Mouse (Mus musculus) heart, embryonic 14.5 days (tissue): ENCODE measurements around the gene Scap. TPM values are rescaled to one million over a fixed set of nuclear protein-coding genes. Genes with fewer than 3 reads are reported as not detected.
"Not testable (repeated sequence)": the region's sequence is repeated elsewhere in the genome, so short reads cannot be mapped to it uniquely, and the experiment has no call there.

Experiments
- ATAC-seq: fragments of 200-750 bp; cut with Nextera tagmentation; 2 replicates; pipeline ENCODE4 v1.8.0; 2017; ENCODE audit warnings: low read depth, moderate TSS enrichment; ENCODE audit not compliant: insufficient number of reproducible peaks, insufficient read depth, low FRiP score
- H3K27ac ChIP-seq, 2 experiments: fragments of 200-500 bp in 1 of 2; fragments of 300-500 bp in 1 of 2; sonication (generic) in 1 of 2; replicated peaks in 1 of 2; 2 replicates each; pipeline ENCODE4 v1.5.1; 2012 to 2014; ENCODE audit warnings: low read depth in 2 of 2, low read length in 2 of 2, control low read depth in 1 of 2, mild to moderate bottlenecking in 1 of 2, mixed read lengths in 1 of 2; ENCODE audit not compliant: control insufficient read depth in 1 of 2, insufficient read depth in 1 of 2
- H3K27me3 ChIP-seq: fragments of 300-500 bp; sonication (generic); 2 replicates; pipeline ENCODE4 v1.6.1; 2014; ENCODE audit warnings: mild to moderate bottlenecking, low read length, control low read depth; ENCODE audit not compliant: control insufficient read depth, insufficient read depth
- H3K36me3 ChIP-seq: fragments of 300-500 bp; sonication (generic); 2 replicates; pipeline ENCODE4 v1.6.1; 2014; ENCODE audit warnings: mild to moderate bottlenecking, control low read depth, low read length, mixed read lengths; ENCODE audit not compliant: control insufficient read depth, insufficient read depth
- H3K4me1 ChIP-seq, 2 experiments: fragments of 200-500 bp in 1 of 2; fragments of 300-500 bp in 1 of 2; sonication (generic) in 1 of 2; 2 replicates each; pipeline ENCODE4 v1.6.1; 2012 to 2014; ENCODE audit warnings: low read length in 2 of 2, control low read depth in 1 of 2, mixed read lengths in 1 of 2; ENCODE audit not compliant: control insufficient read depth in 2 of 2, insufficient read depth in 2 of 2
- H3K4me2 ChIP-seq: fragments of 300-500 bp; sonication (generic); 2 replicates; pipeline ENCODE4 v1.6.1; 2014; ENCODE audit warnings: mild to moderate bottlenecking, low read length
- H3K4me3 ChIP-seq, 2 experiments: fragments of 200-500 bp in 1 of 2; fragments of 300-500 bp in 1 of 2; sonication (generic) in 1 of 2; 2 replicates each; pipeline ENCODE4 v1.5.1; 2012 to 2014; ENCODE audit warnings: low read length in 2 of 2, mild to moderate bottlenecking in 2 of 2, control low read depth in 1 of 2, low read depth in 1 of 2, moderate library complexity in 1 of 2; ENCODE audit not compliant: control insufficient read depth in 1 of 2, insufficient read depth in 1 of 2
- H3K9ac ChIP-seq: fragments of 300-500 bp; sonication (generic); 2 replicates; pipeline ENCODE4 v1.6.1; 2014; ENCODE audit warnings: mild to moderate bottlenecking, low read length
- H3K9me3 ChIP-seq: fragments of 300-500 bp; sonication (generic); 2 replicates; pipeline ENCODE4 v1.6.1; 2016; ENCODE audit warnings: low read length, control low read depth; ENCODE audit not compliant: control insufficient read depth
- WGBS: fragments of 180-500 bp; shearing (Covaris S2); extraction: QIAGEN DNeasy Blood & Tissue Kit; methylation state at CpG from one replicate; pipeline ENCODE4 v1.1.7; 2014; 5-methylcytosine and 5-hydroxymethylcytosine counted together
- polyA plus RNA-seq: library from polyadenylated mRNA; unstranded; fragments of >200 nt; fragmentation: Nextera tagmentation; extraction: Ambion mirVana; gene quantifications from 2 replicates; pipeline ENCODE4 v1.2.1, GENCODE M21; 2014

Gene Scap
- polyA plus RNA-seq, 1 experiment from 2014 or later = 16.1 TPM

DNA sequence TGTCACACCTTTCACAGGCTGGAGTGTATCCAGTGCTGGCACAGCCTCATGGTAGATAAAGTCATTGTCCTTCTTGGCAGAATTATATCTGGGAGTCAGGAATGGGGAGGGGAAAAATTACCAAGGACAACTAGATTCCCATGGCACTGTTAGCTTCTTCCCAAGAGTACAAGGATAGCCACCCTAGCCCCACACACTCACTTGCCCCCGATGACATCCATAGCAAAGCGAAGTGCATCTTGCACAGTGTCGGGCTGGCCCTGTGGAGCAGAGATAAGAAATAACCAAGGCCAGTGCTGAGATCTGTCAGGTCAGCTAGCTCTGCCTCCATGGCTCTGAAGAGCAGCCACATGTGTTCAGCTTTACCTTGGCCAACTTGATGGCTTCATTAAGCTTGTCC is 57.8 kb downstream of the Scap start:
- 80% methylated on average over 3 of the region's 3 CpGs for WGBS
- ATAC-seq = no peak
- H3K9me3 ChIP-seq = no peaks in the 10 kb centered on the region

DNA sequence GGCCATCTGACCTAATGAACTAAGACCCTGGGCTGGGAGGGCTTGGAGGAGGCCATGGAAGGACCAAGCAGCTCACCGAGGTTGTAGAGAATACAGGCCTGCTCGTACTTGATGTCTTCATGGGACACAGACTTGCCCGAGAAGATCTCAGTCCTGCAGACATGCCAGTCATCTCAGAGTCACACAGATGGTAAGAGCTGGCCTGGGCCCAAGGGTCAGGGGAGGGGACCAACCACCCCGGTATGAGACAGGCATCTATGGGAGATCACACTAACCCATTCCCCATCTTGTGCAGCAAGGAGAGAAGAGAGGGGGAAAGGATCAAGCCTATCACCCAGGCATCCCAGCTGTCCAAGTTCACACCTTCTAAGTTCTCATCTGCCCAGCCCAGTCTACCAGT is 60.2 kb downstream of the Scap start:
- H3K9me3 ChIP-seq = no peaks in the 10 kb centered on the region
- no peak overlapping the region for H3K9ac ChIP-seq
- no peak overlapping the region for H3K27ac ChIP-seq
- no peak overlapping the region for H3K4me2 ChIP-seq
- H3K27me3 ChIP-seq = no peaks in the 10 kb centered on the region
- H3K4me3 ChIP-seq = no peak overlapping the region
- H3K4me1 ChIP-seq = no peaks in the 10 kb centered on the region
- peaks cover 91% of the 10 kb centered on the region for H3K36me3 ChIP-seq
- WGBS = 90% methylated on average over 4 of the region's 4 CpGs
- no peak for ATAC-seq

More for the DNA sequence above, 57.8 kb downstream of the Scap start:
- H3K4me1 ChIP-seq = no peaks in the 10 kb centered on the region
- no peak overlapping the region for H3K4me3 ChIP-seq
- no peak overlapping the region for H3K27ac ChIP-seq
- H3K36me3 ChIP-seq = peaks cover 94% of the 10 kb centered on the region
- no peak overlapping the region for H3K4me2 ChIP-seq
- no peaks in the 10 kb centered on the region for H3K27me3 ChIP-seq
- no peak overlapping the region for H3K9ac ChIP-seq

DNA sequence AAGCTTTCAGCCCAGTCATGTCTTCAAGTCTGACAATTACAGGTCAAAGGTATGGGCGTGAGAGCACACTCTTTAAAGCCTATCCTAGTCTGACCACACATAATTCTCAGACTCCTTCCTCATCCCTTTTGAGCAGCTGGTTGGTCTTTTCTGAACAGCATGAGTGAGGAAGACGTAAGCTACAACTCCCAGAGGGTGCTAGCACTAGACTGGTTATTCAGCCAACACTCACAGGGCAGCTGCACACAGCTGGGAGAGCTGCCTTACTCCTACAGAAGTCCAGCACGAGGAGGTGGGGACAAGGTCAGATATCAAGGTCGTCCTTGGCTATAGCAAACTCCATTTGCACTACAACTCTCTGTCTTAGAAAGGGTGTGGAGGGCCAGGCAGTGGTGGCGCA is 67.6 kb downstream of the Scap start:
- H3K4me2 ChIP-seq = no peak overlapping the region
- H3K9me3 ChIP-seq = no peaks in the 10 kb centered on the region
- H3K36me3 ChIP-seq = peaks cover 26% of the 10 kb centered on the region
- 64% methylated on average over 5 of the region's 5 CpGs for WGBS
- H3K27ac ChIP-seq = no peak overlapping the region
- no peak; the same call in 1 of the 2 replicates for ATAC-seq
- no peaks in the 10 kb centered on the region for H3K27me3 ChIP-seq
- H3K4me3 ChIP-seq = no peak overlapping the region
- H3K4me1 ChIP-seq = peaks cover 0 to 6% of the 10 kb centered on the region in 2 experiments; a peak in 2 of 4 replicates
- H3K9ac ChIP-seq = no peak overlapping the region

DNA sequence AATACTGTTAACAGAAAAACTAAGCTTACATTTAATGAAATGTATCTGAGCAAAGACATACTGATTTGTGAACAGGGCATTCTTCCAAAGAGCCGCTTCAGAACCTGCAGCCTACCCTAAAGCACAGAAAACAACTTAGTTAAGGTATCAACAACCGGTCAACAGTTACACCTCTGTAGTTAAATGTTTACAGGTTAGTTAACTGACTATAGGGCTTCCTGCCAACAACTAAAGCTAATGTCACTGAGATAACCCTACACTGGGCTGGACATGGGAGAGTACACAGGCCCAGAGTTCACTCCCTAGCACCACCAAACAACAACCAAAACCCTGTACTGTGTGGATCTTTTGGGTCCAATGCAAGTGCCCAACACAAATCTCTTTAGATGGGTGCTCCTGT is 69.6 kb downstream of the Scap start:
- 96% methylated on average over 2 of the region's 2 CpGs for WGBS
- H3K4me1 ChIP-seq = peaks cover 5 to 15% of the 10 kb centered on the region in 2 experiments
- no peak overlapping the region for H3K9ac ChIP-seq
- H3K27me3 ChIP-seq = no peaks in the 10 kb centered on the region
- no peak for ATAC-seq
- H3K4me3 ChIP-seq = no peak overlapping the region
- peaks cover 8% of the 10 kb centered on the region for H3K36me3 ChIP-seq
- no peak overlapping the region for H3K27ac ChIP-seq
- no peaks in the 10 kb centered on the region for H3K9me3 ChIP-seq
- no peak overlapping the region for H3K4me2 ChIP-seq

DNA sequence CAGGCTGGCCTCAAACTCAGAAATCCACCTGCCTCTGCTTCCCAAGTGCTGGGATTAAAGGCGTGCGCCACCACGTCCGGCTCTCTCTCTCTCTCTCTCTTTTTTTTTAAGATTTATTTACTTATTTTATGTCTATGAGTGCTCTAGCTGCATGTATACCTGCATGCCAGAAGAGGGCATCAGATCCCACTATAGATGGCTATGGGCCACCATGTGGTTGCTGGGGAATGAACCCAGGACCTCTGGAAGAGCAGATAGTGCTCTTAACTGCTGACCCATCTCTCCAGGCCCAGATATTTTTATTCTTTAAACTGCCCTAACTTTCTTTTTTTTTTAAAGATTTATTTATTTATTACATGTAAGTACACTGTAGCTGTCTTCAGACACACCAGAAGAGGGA is 70.2 kb downstream of the Scap start:
- WGBS = 93% methylated on average over 4 of the region's 4 CpGs
- H3K4me2 ChIP-seq = not testable (repeated sequence)

DNA sequence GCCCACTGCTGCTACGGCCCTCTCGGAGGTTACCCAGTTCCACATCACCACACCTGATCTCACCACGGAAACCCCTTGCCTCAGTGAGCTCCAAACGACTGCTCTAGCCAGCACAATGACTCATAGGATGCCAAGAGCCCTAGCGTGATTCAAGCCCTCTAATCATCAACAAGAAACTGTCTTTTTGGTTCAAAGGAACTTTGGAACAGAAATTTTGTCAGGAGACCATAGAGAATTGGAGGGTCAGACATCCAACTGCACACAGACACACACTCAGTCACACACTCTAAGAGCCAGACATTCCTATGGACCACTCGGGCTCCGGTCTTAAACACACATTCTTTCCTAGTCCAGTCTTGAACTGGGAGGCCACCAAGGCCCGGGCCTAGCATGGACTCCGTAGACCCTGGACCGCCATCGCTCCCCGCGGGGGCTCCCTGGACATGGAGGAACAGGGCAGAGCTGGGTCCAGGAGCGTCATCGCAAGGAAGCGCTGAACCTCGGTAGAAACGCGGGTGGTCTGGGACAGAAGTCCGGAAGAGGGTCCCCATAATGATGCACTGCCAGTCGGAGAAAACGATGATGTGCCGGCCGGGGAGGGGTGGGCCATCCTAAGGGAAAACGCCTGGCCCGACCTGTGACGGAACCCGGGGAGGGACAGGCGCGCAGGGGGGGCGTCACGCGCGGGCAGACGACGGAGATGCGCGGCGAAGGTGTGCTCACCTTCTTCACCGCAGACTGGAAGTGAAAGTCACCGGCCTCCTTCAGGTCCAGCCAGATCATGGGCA is 74.4 kb downstream of the Scap start:
- Histone ChIP-seq H3K27me3 (no peaks in the 10 kb centered on the region), H3K27ac (peak overlapping the region; percentile 40 to 71), H3K36me3 (peaks cover 4% of the 10 kb centered on the region; the same call in 1 of the 2 replicates), H3K9ac (peak overlapping the region; percentile 89), H3K4me1 (peaks cover 7 to 12% of the 10 kb centered on the region in 2 experiments), H3K9me3 (no peaks in the 10 kb centered on the region), H3K4me3 (peak overlapping the region; percentile 82 to 85), H3K4me2 (peak overlapping the region; percentile 71)
- ATAC-seq = peak; percentile 37
- whole genome bisulfite sequencing = 1% methylated on average over 39 of the region's 41 CpGs

More for the DNA sequence above, 70.2 kb downstream of the Scap start:
- H3K4me3 ChIP-seq, H3K9me3 ChIP-seq, ATAC-seq, H3K27ac ChIP-seq, H3K36me3 ChIP-seq, H3K27me3 ChIP-seq, H3K9ac ChIP-seq: not testable (repeated sequence)
- H3K4me1 ChIP-seq = peaks cover 5 to 15% of the 10 kb centered on the region in 2 experiments

DNA sequence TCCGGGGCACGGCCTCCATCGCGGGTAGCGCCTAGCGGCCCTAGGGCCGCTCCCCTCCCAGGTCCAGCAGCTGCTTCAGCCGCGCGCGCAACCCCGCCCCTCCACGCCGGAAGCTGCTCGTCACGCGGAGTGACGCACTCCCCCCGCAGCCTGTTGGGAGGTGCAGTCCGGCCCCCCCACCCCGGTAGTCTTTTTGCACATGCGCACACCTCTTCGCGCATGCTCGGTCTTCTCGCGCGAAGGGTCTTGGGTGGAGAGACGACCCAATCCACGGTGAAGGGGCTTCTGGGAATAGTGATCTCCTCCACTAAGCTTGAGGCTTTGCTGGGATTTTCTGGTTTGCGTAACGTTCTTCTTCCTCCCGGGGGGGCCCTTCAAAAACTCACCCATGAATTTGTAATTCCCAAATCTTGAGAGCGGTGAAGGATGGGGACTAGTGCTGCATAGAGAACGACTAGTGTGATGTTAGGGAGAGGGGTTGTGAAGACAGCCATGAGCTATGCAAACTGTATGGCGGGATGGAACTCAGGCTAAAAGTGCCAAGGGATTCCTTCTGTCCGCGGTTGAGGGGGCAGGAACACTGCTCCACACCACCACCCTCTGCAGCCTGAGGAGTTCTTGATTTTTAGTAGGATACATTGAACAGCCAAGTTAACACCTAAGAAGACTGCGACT is 75.1 kb downstream of the Scap start, which contains the start of gene Ptpn23:
Gene Ptpn23, minus strand, starts transcription at position 115 of the 675 bp plus-strand sequence.
- peaks cover 4% of the 10 kb centered on the region; the same call in 1 of the 2 replicates for H3K36me3 ChIP-seq
- H3K27me3 ChIP-seq = no peaks in the 10 kb centered on the region
- no peaks in the 10 kb centered on the region for H3K9me3 ChIP-seq
- ATAC-seq = peak; percentile 95
- peak within 1 kb of the TSS; percentile 84 to 93 for H3K27ac ChIP-seq
- H3K4me2 ChIP-seq = peak within 1 kb of the TSS; percentile 71
- peaks cover 7 to 12% of the 10 kb centered on the region in 2 experiments for H3K4me1 ChIP-seq
- under 1% methylated on average over 33 of the region's 39 CpGs for WGBS
- H3K9ac ChIP-seq = peak within 1 kb of the TSS; percentile 89
- H3K4me3 ChIP-seq = peak within 1 kb of the TSS; percentile 82 to 85
